Mouse (Mus musculus) right cerebral cortex, postnatal 14 days (tissue): ENCODE data around the gene Timm22.

Experiments
- DNase-seq: peaks from one replicate; pipeline ENCODE4 v3.0.0; 2022

Timm22 gene

DNA sequence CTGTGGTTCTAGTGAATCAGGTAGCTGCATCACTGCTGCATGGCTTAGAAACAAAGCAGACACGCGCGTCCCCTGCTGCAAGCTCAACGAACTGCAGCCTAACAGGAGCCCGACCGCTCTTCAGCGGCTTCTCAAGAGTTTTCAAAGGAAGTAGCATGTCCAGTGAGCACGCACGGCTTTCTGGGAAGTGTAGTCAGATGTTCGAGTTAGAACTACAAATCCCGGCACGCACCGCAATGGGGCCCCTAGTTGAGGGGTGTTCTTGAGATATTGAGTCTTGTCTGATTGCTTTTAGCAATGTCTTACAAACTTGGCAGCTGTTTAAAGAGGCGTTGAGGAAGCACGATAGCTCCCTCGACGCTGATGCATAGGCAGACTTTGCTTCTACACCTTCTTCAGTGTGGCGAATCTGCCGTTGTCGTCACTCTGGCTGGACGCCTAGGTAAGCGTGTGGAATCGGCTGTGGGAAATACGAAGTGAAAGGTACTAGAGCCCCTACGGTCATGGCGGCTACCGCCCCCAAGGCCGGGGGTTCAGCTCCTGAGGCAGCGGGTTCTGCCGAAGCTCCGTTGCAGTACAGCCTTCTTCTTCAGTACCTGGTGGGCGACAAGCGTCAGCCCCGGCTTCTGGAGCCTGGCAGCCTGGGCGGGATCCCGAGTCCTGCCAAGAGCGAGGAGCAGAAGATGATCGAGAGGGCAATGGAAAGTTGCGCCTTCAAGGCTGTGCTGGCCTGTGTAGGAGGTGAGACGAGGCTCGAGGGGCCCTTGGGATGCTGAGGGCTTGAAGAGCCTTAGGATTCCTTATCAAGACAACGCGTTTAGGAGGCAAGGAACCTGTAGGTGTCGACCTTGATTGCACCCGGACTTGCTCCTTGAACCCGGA, at the start of gene Timm22:
Timm22 (plus strand) TSS at position 251 of the 882 bp plus-strand sequence.
- DNase-seq: peak; percentile 97

DNA sequence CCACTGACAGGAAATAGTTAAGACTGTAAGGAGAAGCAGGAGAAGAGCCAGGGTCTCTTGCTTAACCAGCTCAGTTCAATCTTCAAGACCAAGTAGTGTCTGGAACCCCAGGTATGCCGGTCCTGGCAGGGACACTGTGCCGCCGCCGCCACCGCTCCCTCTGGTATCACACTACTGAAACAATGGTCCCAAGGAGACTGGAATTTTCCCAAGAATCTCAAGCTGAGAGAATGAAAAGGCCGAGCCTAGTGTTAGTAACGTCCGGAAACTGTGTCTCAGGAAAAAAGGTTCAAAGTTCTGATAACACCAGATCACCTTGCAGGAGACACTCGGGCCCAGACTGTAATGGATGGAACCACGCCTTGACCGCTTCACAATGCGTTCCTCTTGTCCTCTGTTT, 49.3 kb upstream of the Timm22 start:
- DNase-seq: no peak

DNA sequence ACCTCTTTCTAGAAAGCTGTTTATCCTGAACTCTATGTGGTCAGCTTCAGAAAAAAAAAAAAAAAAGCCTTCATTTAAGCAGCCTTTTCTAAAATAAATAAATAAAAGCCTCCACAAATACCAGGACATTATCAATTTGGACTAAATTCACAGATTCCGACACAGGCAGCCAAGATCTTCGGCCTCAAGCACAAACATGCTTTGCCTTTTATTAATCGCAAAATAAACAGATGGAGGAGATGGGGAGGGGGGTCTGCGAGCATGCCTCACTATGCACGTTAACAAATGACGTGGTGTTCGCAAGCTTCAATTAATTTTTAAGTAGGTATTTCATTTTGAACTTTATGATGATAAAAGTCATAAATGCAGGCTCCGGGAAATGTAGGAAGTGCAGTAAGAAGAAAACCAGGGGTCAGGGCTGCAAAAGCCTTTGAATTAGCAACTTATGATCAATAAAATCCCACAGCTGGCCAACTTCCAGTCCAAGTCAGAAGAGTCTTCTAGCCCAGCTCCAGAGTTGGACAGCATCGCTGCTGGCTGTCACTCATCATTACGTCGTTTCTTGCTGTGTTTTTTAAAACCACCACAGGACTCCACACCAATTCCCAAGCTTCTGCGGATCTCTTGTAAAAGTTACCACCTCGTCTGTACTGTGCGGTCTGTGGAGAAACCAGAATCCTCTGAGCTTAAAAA, 48.0 kb upstream of the Timm22 start:
- no peak for DNase-seq

DNA sequence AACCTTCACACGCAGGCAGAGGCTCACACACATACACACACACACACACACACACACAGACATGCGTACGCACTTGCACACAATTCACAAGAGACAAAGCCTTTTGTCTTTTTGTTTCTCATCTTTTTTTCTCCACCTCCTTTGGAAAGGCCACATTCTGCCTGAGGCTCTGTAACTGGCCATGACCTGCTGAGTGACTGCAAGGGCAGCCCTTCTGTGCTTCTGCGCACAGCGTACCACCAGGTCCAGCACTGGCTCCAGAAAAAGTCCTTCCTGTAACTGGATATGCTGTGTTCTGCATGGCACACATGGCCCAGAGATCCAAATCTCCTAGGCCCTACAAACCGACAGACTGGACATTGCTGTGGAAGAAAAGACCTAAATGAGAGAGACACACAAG, 46.5 kb upstream of the Timm22 start:
- DNase-seq: no peak

DNA sequence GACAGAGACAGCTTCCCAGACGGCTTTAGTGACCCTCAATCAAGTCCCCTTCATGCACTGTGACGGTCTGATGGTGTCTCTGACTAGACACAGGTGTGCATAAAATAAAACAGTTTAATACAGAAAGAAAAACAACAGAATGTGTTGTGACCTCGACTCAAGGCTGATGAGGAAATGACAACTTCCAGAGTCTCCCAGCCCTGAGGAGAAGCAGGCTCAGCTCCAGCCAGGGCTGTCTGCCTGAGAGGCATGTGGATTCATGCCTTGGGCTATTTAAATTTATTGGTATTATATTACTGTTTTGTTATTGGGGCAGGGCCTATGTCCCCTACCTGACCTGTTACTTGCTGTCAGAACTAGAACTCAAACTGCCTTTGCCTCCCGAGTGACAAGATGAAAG, 45.3 kb upstream of the Timm22 start:
- no peak for DNase-seq

DNA sequence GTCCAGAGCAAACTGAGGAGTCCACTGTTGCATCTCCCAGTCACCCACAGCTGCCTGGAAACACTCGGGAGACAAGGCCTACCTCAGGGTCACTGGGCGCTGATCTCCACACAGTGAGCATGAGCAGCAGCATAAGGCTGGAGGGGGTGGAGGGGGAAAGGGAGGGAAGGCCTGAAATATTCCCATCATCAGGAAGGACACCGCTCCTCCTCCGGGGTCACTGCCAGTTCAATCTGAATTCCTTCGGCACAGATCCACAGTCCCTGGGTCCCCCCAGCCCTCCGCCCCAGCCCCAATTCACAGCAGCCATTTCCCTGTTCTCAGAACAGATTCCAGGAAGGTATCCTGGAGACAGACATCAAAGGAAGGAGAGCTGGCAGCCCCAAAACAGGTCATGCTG, 43.6 kb upstream of the Timm22 start:
- no peak for DNase-seq

DNA sequence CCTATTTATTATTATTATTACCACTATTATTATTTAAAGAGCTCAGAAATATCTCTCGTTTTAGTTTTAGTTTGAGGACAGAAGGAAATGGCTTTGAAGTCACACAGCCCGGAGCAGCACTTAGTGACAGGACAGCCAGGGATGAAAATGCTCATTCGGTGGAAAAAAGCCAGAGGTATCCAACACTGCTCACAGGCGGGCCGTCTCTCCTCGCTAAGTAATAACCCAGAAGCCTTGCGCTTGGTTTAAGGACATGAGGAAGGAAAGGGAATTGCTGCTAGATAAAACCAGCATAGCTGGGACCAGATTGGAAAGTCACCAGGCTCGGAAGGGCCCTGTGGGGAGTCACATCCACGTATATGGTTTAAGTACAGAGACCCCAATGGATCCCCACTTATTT, 43.1 kb upstream of the Timm22 start:
- no peak for DNase-seq

DNA sequence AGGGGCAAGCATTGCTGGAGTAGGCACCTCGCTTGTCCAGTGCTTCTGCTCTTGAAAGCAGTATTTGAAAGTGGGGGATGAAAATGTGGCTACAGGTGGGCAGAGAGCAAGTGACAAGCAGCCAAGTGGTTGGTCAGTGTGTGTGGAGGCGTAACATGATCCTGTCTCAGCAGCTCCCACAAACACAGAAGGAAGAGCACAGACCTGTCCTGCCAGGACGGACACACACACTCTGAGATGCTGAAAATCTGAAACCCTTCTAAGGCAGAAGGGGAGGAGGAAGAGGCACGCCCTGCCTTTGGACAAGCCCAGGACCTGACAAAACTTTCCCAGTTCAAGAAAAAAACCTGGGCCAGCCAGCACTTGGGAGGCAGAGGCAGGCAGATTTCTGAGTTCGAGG, 42.7 kb upstream of the Timm22 start:
- no peak for DNase-seq

DNA sequence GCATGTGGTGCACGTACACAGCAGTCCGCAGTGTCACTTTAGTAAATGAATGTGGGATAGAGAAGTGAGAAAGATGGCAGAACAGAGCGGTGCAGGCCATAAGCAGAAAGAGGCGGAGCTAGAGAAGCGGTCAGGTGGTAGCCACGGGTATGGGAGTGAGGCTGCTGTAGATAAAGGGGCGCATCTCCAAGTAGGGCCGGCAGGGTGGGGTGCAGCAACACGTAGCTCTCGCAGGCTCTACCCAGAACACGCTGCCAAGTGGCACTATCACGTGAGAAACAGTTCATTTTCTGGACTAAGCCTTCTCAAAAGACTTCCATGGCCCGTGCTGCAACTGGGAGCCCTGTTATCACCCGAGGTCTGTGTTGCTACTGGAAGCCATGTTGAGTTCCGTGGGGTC, 40.0 kb upstream of the Timm22 start:
- DNase-seq: no peak

DNA sequence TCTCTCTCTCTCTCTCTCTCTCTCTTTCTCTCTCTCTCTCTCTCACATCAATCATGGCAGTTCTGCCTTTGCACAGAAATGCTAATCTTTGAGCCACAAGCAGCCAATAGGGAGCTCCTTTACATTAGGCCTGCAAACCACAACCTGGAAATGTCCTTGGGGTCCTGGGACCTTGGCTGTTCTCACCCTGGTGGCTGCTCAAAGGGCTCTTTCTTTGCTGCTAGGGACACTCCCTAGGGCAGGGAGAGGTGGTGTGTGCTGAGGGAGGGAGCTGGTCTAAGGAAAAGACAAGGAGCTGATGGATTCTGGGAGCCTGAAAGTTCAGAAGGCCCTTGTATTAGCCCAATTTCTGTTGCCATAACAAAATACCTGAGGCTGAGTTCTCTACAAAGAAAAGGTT, 36.3 kb upstream of the Timm22 start:
- no peak for DNase-seq

DNA sequence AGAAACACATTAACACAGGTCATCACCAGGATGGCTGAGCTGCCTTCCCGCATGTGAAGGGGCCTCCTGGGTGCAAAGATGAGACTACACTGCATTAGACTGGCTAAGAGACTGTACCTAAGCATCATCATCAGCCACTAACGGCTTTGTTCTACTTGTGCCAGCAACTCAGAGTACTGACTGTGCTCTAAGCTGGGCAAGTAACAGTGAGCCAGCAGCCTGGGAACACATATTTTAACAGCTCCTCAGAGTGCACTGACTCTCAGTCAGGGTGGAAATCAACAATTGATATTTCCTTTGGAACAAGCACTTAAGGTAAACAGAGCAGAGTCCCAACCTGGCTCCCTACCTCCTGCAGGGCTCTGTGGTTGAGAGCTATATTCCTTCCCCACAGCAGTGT, 34.6 kb upstream of the Timm22 start:
- no peak for DNase-seq

DNA sequence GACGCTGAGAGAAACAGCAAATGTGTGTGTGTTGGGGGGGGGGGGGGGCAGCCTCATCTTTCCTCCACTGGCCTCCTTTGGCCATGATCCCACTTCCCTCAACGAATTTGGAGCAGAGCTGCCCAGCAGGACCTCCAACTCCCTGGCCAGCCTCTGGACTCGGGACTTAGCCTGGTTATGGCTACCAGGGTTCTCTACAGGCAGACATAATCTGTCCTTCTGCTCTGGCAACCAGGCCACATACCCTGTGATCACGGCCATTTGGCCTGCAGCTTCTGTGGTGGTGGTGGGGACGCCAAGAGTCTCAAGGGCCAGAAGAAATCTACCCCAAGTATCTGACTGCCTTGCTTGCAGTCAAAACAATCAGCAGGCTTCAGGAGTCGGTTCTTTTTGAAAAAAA, 34.2 kb upstream of the Timm22 start:
- no peak for DNase-seq

DNA sequence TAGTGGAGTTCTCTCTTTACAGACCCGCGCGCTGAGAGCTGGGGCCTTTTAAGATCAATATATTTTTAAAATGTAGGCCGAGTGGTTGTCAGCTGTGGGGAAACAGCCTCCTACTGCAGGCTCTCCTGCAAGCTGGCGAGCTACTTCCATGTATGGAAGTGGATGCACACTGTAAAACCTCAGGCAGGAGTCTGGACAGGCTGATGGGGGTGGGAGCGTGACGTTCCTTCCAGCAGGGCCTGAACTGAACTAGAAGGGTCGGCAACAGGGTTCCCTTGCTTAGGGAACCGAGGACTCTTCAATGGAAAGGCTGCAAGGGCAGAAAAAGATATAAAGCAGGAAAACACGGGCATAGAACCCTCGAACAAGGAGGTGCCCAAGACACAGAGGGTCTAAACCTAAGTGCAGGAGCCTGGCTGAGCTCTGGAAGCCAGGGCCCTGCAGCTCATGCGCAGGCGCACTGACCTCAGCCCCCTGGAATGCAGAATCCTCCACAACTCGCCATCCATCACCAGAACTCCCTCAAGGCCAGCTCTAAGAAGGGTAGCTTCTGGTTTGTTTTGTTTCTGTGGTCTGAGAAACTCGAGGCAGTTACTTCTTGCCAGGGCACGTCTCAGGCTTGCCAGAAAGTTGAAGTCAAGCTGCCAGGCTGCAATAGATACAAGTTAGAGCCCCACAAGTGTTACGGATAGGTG, 32.1 kb upstream of the Timm22 start:
- no peak for DNase-seq

DNA sequence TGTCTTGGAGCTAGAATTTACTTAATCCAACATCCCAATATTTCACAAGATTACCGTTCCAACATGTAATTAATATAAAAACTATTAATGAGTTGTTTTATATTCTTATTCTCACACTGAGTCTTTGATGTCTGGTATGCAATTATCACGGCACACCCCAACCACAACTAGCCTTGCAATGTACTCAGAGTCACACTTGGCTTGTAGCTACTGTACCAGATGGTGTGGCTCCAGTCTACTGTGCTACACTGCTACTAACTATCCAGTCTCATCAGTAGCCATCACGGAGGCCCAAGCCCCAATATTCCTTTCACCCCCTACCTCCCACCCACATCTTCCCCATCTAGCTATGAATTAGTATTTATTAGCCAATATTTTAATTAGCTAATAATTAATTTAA, 30.3 kb upstream of the Timm22 start:
- DNase-seq: no peak

DNA sequence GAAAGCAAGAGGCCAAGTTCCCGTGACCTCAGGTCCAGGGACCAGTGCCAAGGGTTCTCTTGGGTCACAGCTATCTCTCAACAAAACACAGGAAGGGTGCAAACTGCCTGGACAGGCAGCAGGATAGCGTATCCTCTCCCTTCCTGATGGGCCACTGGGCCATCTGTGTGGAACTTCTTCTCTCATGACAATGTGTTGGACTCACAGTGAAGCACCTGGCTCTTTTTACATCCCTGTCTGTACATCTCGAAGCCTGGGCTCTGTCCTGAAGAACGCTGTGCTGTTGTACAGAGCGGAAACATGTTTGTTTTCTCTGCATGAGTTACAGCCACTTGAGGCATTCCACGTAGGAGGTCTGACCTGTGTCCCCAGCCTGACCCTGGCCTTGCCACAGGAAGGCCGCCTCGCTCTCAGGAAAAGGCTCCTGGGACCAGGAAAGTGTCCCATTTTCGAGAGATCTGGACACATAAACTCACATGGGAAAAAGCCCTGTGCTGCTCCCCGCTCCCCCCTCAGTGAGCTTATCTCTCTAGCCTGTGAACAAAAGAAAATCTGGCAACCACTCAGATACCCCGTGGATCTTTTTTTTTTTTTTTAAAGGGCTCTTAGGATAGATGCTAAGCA, 26.7 kb upstream of the Timm22 start:
- DNase-seq: no peak

DNA sequence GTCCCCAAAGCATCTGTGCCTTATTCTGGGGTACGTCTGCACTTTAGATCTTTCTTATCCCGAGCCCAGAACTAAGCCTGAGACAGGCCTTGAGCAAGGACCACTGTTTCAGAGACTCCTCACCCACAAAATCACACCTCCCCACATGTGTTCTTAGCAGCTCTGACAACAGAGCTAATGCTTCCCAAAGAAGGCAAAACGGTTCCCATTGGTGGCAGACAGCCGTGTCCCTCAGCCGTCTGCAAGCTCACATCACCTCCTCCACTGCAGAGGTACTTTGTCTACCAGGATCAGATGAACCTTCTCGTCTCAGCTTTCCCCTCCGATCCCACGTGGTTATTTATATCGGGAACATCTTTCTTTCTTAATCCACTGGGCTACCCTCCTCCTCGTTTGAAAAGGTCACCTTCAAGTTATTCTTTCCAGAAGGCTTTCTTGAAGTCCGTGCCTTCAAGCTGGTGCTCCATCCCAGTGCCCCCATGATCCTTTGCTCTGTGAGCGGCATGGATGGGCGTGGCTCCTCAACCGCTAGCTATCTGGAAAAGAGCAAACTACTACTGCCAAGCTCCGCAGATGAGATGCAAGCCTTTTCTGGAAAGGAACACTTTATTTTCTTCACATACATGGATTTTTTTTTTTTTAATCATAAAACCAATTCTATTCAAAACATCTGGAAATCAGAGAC, 25.4 kb upstream of the Timm22 start:
- DNase-seq: no peak

DNA sequence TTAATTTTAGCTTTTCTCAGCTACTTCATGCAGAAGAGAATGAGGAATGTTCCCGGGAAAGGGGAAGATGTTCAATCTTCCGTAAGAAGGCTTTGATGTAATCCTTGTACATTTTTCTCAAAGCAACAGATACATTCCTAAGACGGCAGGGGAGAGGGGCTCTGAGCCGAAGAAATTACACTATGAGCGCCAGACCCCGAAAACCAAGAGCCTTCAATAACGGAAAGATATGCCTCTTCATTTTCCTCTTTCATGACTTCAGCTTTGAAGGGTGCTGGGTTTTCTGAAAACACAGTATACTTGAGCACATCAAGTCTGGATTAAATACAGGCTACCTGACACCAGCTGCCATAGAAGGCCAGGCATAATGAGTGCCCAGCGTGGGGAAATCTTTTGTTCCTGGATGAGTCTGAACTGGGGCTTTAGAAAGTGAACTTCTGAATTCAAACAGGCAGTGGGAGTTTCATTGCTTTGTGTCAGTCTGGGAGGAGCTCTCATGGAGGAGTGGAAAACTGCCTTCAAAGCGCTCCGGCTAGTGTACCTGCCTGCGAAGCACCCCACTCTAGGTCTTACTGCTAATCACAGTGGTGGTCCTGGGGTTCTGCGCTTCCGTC, 23.9 kb upstream of the Timm22 start:
- no peak for DNase-seq

DNA sequence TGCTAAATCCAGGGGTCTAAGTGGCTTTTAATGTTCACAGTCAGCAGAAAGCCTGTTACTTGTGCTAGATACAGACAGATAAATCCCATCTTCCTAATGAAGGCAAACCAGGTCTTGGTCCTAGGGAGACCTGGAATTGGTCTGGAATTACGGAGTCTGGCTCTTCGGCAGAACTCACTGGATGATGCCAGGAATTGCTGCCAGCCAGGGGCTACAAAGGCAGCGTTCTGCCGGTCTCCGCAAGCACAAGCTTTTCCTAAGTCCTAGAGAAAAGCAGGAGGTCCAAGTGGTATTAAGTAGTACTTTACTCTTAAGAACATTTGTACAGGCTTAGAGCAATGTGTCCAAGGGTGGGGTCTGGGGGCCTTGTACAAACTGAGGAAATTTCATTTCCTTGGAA, 22.4 kb upstream of the Timm22 start:
- DNase-seq: no peak

DNA sequence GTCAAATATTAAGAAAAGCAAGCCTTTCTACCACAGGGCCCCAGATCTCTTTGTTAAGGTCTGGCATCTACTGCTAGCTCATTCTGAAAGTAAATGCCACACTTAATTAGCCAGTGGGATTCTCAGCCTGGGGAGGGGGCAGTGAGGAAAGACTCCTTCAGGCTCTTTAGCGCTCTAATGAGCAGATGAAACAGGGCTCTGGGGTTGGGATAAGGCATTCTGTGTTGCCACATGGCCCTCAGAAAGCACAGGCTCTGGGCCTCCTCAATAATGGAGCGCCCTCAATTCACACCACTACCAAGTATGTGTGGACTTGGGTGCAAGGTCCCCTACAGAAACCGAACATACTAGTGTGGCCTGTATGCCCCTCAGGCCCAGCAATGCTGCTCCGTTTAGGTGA, 21.7 kb upstream of the Timm22 start:
- DNase-seq: no peak

DNA sequence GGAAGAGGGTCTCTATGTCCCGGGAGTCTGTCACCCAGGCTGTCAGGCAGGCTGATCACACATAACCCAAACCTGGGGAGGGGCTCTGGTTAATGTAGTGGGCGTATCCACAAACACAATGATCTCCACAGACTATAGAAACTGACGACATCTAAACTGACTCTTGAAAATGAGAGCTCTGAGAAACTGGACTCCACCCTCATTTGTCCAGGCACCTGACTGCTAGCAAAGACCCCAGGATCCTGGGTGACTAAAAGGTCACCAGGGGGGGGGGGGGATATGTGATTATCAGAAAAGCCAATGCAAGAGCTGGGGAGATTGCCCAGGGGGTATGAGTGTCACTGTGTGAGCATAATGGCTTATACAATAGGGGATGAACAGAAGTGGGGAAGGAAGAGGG, 21.0 kb upstream of the Timm22 start:
- no peak for DNase-seq

DNA sequence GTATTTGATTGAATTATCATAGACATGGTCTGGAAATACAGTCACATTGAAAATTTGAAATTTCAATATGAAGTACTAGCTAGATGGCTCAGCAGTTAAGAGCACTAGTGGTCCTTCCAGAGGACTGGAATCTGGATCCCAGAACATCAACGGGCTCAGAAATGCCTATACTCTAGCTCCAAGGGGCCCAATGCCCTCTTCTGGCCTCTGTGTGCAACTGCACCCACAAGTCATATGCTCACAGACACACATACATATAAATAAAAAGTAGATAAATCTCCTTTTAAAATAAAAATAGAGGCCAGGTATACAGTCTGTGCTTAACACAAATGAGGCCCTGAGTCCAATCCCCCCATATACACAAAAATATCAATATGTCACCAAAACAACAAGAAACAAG, 19.7 kb upstream of the Timm22 start:
- no peak for DNase-seq

DNA sequence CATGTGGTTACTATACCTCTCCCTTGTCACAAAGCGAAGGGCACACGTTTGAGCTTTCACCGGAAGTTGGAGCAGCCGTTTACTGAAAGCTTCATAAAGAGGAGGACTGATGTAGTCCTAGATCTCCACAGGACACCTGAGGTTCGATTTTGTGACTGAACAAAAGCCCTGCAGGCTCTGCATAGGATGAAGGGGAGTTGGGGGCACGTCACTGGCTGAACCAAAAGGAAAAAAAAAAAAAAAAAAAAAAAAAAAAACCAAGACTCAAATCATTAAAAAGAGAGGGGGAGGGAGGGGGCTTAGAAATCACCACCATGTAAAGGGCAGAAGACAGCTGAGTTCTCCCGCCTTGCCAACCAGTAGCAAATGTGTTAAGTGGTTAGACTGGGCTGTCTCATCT, 18.0 kb upstream of the Timm22 start:
- no peak for DNase-seq
